Mouse (Mus musculus) bone marrow macrophage, adult 2 months (primary cell): Measurements from ENCODE around the gene Mob3b.

Source experiments
- CTCF ChIP-seq: IDR thresholded peaks from 2 replicates; pipeline ENCODE4 v1.5.1; 2012; ENCODE audit warnings: low read depth, mild to moderate bottlenecking, low read length, moderate library complexity
- POLR2A ChIP-seq: IDR thresholded peaks from 2 replicates; pipeline ENCODE4 v1.6.1; 2012; ENCODE audit warnings: mild to moderate bottlenecking, low read depth, low read length, borderline replicate concordance

DNA sequence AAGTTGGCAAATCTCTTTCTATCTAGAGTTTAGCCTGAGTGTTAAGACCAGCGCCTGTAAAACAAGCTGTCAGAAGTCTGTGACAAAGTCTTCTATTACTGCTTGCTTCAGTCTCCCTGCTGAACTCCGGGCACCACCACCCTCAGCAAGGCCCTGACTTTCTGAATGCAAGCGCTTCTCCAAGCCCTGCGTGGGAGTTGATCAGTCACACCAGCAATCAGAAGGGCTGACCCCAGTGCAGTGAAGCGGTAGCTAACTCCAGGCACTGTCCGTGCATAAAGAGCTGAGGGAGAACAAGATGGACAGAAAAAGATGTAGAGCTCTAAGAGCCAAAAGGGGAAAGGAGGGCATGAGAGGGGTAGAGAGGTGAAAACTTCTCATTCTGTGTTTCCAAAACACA is 29.5 kb downstream of the Mob3b start:
- TF ChIP-seq POLR2A (no peak), CTCF (no peak)
